Mouse (Mus musculus) naive thymus-derived CD4-positive, alpha-beta T cell, adult 2 months (primary cell): ENCODE data around the gene Ttll10.

Experiments used
- DNase-seq: peaks from one replicate; pipeline ENCODE4 v3.0.0-alpha.2; 2011; ENCODE audit warnings: low read depth

The Ttll10 gene

GRCm38 (mm10) chr4:156024184-156024583 lies 35.0 kb downstream of the Ttll10 start:
- no peak for DNase-seq

GRCm38 (mm10) chr4:156023520-156023919 lies 35.7 kb downstream of the Ttll10 start:
- DNase-seq, result peak; percentile 44

GRCm38 (mm10) chr4:156021942-156022419 lies 37.2 kb downstream of the Ttll10 start:
- peak; percentile 94 for DNase-seq

GRCm38 (mm10) chr4:156021381-156021780 lies 37.8 kb downstream of the Ttll10 start:
- DNase-seq, result peak; percentile 78

- no peak for DNase-seq
These were observed 39.4 kb downstream of the Ttll10 start for GRCm38 (mm10) chr4:156019771-156020170.

- DNase-seq, result no peak
These were observed 44.8 kb downstream of the Ttll10 start for GRCm38 (mm10) chr4:156014436-156014835.

- peak; percentile 67 for DNase-seq
These were observed 45.6 kb downstream of the Ttll10 start, which contains the start of gene Tnfrsf4 for GRCm38 (mm10) chr4:156013637-156014036. Tnfrsf4 (plus strand) TSS chr4:156013843.

- DNase-seq, result no peak
These were observed 50.8 kb downstream of the Ttll10 start for GRCm38 (mm10) chr4:156008369-156008768.

GRCm38 (mm10) chr4:156004109-156004508 lies 55.1 kb downstream of the Ttll10 start:
- DNase-seq, result peak; percentile 83

- no peak for DNase-seq
These were observed 65.6 kb downstream of the Ttll10 start for GRCm38 (mm10) chr4:155993606-155994005.

GRCm38 (mm10) chr4:155992906-155993547 lies 66.2 kb downstream of the Ttll10 start:
- peak; percentile 99 for DNase-seq

- peak; percentile 94 for DNase-seq
These were observed 66.8 kb downstream of the Ttll10 start, which contains the start of the genes B3galt6 and Sdf4 for GRCm38 (mm10) chr4:155992241-155992905. B3galt6 (minus strand) TSS chr4:155992649. Sdf4 (plus strand) TSS chr4:155992872.

- DNase-seq, result no peak
These were observed 67.3 kb downstream of the Ttll10 start for GRCm38 (mm10) chr4:155991908-155992230.

- DNase-seq, result no peak
These were observed 67.9 kb downstream of the Ttll10 start for GRCm38 (mm10) chr4:155991211-155991907.
